Mouse (Mus musculus) ES-Bruce4 (cell line): ENCODE measurements around the gene Racgap1.

Source experiments
- CTCF ChIP-seq: IDR thresholded peaks from one replicate; pipeline ENCODE4 v1.8.1; 2011; ENCODE audit warnings: low read depth, low read length
- EP300 ChIP-seq: IDR thresholded peaks from 2 replicates; pipeline ENCODE4 v1.6.1; 2011; ENCODE audit warnings: low read depth, low read length; ENCODE audit not compliant: insufficient read depth
- POLR2A ChIP-seq: IDR thresholded peaks from one replicate; pipeline ENCODE4 v1.8.1; 2011; ENCODE audit warnings: low read length; ENCODE audit not compliant: insufficient read depth

- no peak for TF ChIP-seq POLR2A
- no peak for TF ChIP-seq CTCF
- no peak for TF ChIP-seq EP300
Measured at GRCm38 (mm10) chr15:99650304-99650703, 1.2 kb downstream of the Racgap1 start.
